Mouse (Mus musculus): ENCODE measurements around the gene Olfr620. TPM values are rescaled to one million over a fixed set of nuclear protein-coding genes. Genes with fewer than 3 reads are reported as not detected.

The Olfr620 gene
- polyA plus RNA-seq, 1 experiment from 2014 or later: not detected

- H3K36me3 ChIP-seq (ENCODE audit: control insufficient read depth, insufficient read depth, low read length): no peaks in the 10 kb centered on the region
- H3K27ac ChIP-seq (ENCODE audit: low read depth): no peak within 1 kb of the TSS
- no peaks in the 10 kb centered on the region for H3K9me3 ChIP-seq (ENCODE audit: control insufficient read depth, low read length)
- H3K4me2 ChIP-seq (ENCODE audit: low read length): no peak within 1 kb of the TSS
- H3K9ac ChIP-seq (ENCODE audit: low read length): no peak within 1 kb of the TSS
- ATAC-seq (replicated peaks; ENCODE audit: low FRiP score, low TSS enrichment, low read depth): no peak
- DNase-seq (ENCODE audit: low spot score): no peak
- no peak within 1 kb of the TSS for H3K4me3 ChIP-seq (ENCODE audit: low read depth, low read length)
- WGBS: 90% methylated on average over 2 of the region's 2 CpGs
- H3K27me3 ChIP-seq (replicated peaks; ENCODE audit: control insufficient read depth, insufficient read depth, low read length): no peaks in the 10 kb centered on the region
- H3K4me1 ChIP-seq (replicated peaks; ENCODE audit: control insufficient read depth, insufficient read depth, low read length): no peaks in the 10 kb centered on the region
These were observed 56.6 kb downstream of the Olfr620 start, which contains the start of gene Olfr615 for GRCm38 (mm10) chr7:103555779-103556178. Gene Olfr615 (plus strand): TSS chr7:103556079.

Small RNA genes lying within 50 kb of the gene (microRNA-seq; reads per million reads assigned to microRNA genes)
- not detected for gene Gm26506

Other genes starting within 250 kb of the Olfr620 start
- gene Olfr601, start 249.9 kb downstream of the Olfr620 start, polyA plus RNA-seq (2014; fragmentation: Nextera tagmentation; extraction: Ambion mirVana): not detected in 2 replicates
- not detected in 2 replicates for gene Olfr603, start 226.4 kb downstream of the Olfr620 start, polyA plus RNA-seq (2014; fragmentation: Nextera tagmentation; extraction: Ambion mirVana)
- not detected in 2 replicates for gene Usp17lc, start 197.5 kb downstream of the Olfr620 start, polyA plus RNA-seq (2014; fragmentation: Nextera tagmentation; extraction: Ambion mirVana)
- not detected in 2 replicates for gene Olfr605, start 167.1 kb downstream of the Olfr620 start, polyA plus RNA-seq (2014; fragmentation: Nextera tagmentation; extraction: Ambion mirVana)
- not detected in 2 replicates for gene Olfr606, start 163.5 kb downstream of the Olfr620 start, polyA plus RNA-seq (2014; fragmentation: Nextera tagmentation; extraction: Ambion mirVana)
- not detected in 2 replicates for gene Olfr607, start 148.4 kb downstream of the Olfr620 start, polyA plus RNA-seq (2014; fragmentation: Nextera tagmentation; extraction: Ambion mirVana)
- not detected in 2 replicates for gene Olfr608, start 142.7 kb downstream of the Olfr620 start, polyA plus RNA-seq (2014; fragmentation: Nextera tagmentation; extraction: Ambion mirVana)
- not detected in 2 replicates for gene Olfr609, start 114.5 kb downstream of the Olfr620 start, polyA plus RNA-seq (2014; fragmentation: Nextera tagmentation; extraction: Ambion mirVana)
- not detected in 2 replicates for gene Olfr610, start 100.4 kb downstream of the Olfr620 start, polyA plus RNA-seq (2014; fragmentation: Nextera tagmentation; extraction: Ambion mirVana)
- not detected in 2 replicates for gene Olfr611, start 91.7 kb downstream of the Olfr620 start, polyA plus RNA-seq (2014; fragmentation: Nextera tagmentation; extraction: Ambion mirVana)
- gene Olfr612, start 69.8 kb downstream of the Olfr620 start, polyA plus RNA-seq (2014; fragmentation: Nextera tagmentation; extraction: Ambion mirVana): not detected in 2 replicates
- gene Olfr613, start 64.5 kb downstream of the Olfr620 start, polyA plus RNA-seq (2014; fragmentation: Nextera tagmentation; extraction: Ambion mirVana): not detected in 2 replicates
- gene Olfr615, start 56.5 kb downstream of the Olfr620 start, polyA plus RNA-seq (2014; fragmentation: Nextera tagmentation; extraction: Ambion mirVana): not detected in 2 replicates
- not detected in 2 replicates for gene Olfr616, start 43.4 kb downstream of the Olfr620 start, polyA plus RNA-seq (2014; fragmentation: Nextera tagmentation; extraction: Ambion mirVana)
- not detected in 2 replicates for gene Olfr617, start 39.5 kb downstream of the Olfr620 start, polyA plus RNA-seq (2014; fragmentation: Nextera tagmentation; extraction: Ambion mirVana)
- not detected in 2 replicates for gene Olfr618, start 22.4 kb downstream of the Olfr620 start, polyA plus RNA-seq (2014; fragmentation: Nextera tagmentation; extraction: Ambion mirVana)
- not detected in 2 replicates for gene Olfr619, start 12.0 kb downstream of the Olfr620 start, polyA plus RNA-seq (2014; fragmentation: Nextera tagmentation; extraction: Ambion mirVana)
- gene Olfr622, start 30.2 kb upstream of the Olfr620 start, polyA plus RNA-seq (2014; fragmentation: Nextera tagmentation; extraction: Ambion mirVana): not detected in 2 replicates
- not detected in 2 replicates for gene Olfr623, start 51.2 kb upstream of the Olfr620 start, polyA plus RNA-seq (2014; fragmentation: Nextera tagmentation; extraction: Ambion mirVana)
- 0.03 TPM in 1 of 2 replicates, not detected in the other for gene Olfr624, start 58.7 kb upstream of the Olfr620 start, polyA plus RNA-seq (2014; fragmentation: Nextera tagmentation; extraction: Ambion mirVana)
- gene Olfr625-ps1, start 70.2 kb upstream of the Olfr620 start, polyA plus RNA-seq (2014; fragmentation: Nextera tagmentation; extraction: Ambion mirVana): not detected in 2 replicates
- gene Olfr243, start 102.1 kb upstream of the Olfr620 start, polyA plus RNA-seq (2014; fragmentation: Nextera tagmentation; extraction: Ambion mirVana): not detected in 2 replicates
- gene Olfr628, start 117.8 kb upstream of the Olfr620 start, polyA plus RNA-seq (2014; fragmentation: Nextera tagmentation; extraction: Ambion mirVana): not detected in 2 replicates
- not detected in 2 replicates for gene Olfr629, start 132.4 kb upstream of the Olfr620 start, polyA plus RNA-seq (2014; fragmentation: Nextera tagmentation; extraction: Ambion mirVana)
- not detected in 2 replicates for gene Olfr630, start 144.8 kb upstream of the Olfr620 start, polyA plus RNA-seq (2014; fragmentation: Nextera tagmentation; extraction: Ambion mirVana)
- not detected in 2 replicates for gene Olfr69, start 159.1 kb upstream of the Olfr620 start, polyA plus RNA-seq (2014; fragmentation: Nextera tagmentation; extraction: Ambion mirVana)
- not detected in 2 replicates for gene Olfr68, start 167.2 kb upstream of the Olfr620 start, polyA plus RNA-seq (2014; fragmentation: Nextera tagmentation; extraction: Ambion mirVana)
- not detected in 2 replicates for gene Olfr67, start 179.3 kb upstream of the Olfr620 start, polyA plus RNA-seq (2014; fragmentation: Nextera tagmentation; extraction: Ambion mirVana)
- 1,233 and 1,868 TPM in 2 replicates for gene Hbb-bt, start 201.5 kb upstream of the Olfr620 start, polyA plus RNA-seq (2014; fragmentation: Nextera tagmentation; extraction: Ambion mirVana)
- 2,953 and 4,508 TPM in 2 replicates for gene Hbb-bs, start 215.6 kb upstream of the Olfr620 start, polyA plus RNA-seq (2014; fragmentation: Nextera tagmentation; extraction: Ambion mirVana)
- gene Hbb-bh2, start 228.0 kb upstream of the Olfr620 start, polyA plus RNA-seq (2014; fragmentation: Nextera tagmentation; extraction: Ambion mirVana): not detected in 2 replicates
- 4.9 and 8.3 TPM in 2 replicates for gene Hbb-bh1, start 230.6 kb upstream of the Olfr620 start, polyA plus RNA-seq (2014; fragmentation: Nextera tagmentation; extraction: Ambion mirVana)
- 727 and 736 TPM in 2 replicates for gene Hbb-y, start 240.7 kb upstream of the Olfr620 start, polyA plus RNA-seq (2014; fragmentation: Nextera tagmentation; extraction: Ambion mirVana)